Comparison of ENCODE assay signal across 16 mouse cellular contexts in the genomic region with DNA sequence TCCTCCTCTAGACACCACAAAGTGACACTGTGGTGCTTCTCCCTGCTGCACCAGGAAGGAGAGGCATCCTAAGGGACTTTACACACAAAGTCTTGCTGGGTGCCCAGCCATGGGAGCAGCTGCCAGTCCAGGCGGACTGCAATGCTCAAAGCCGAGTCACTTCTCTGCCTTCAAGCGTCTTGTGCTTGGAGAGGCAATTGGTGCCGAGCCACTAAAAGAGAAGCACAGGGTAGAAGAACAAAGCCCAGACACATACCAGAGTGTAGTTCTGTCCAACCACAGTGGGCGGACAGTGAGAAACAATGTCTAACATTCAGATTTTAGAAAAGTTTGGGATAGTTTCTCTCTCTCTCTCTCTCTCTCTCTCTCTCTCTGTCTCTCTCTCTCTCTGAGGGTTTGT. TPM values are rescaled to one million over a fixed set of nuclear protein-coding genes. Genes with fewer than 3 reads are reported as not detected.
DNase-seq lines count a peak whose midpoint lies in the region; ATAC-seq and TF ChIP-seq lines count a peak whose summit lies in the region.
"Had no signal": no experiment of that assay in that cellular context is flagged by ENCODE, and none has a peak within 500 bp of the region (broad histone marks: within the 10 kb centered on the region; RNA-seq: fewer than 3 reads in every experiment).

No protein-coding gene starts in this region.

- intact Hi-C loops in heart, postnatal 25 days (cut with DNase I): no loop called here

- 55% methylated on average over 5 of the region's 5 CpGs for WGBS in heart, embryonic 11.5 days (ENCODE audit: insufficient replicate concordance)
- WGBS in lung, embryonic 15.5 days: 54% methylated on average over 5 of the region's 5 CpGs
- WGBS in heart, postnatal 0 days: 35% methylated on average over 5 of the region's 5 CpGs

- H3K36me3 ChIP-seq in heart, embryonic 11.5 days (ENCODE audit: control insufficient read depth, insufficient read depth, low read length): no peaks in the 10 kb centered on the region
- no peaks in the 10 kb centered on the region for H3K36me3 ChIP-seq in lung, embryonic 15.5 days
- no peaks in the 10 kb centered on the region for H3K36me3 ChIP-seq in heart, postnatal 0 days (replicated peaks; ENCODE audit: control insufficient read depth, insufficient read depth, low read length)
- H3K36me3 ChIP-seq: G1E; neural tube, embryonic 13.5 days had no signal

- no peak overlapping the region for H3K4me2 ChIP-seq in heart, embryonic 11.5 days
- no peak overlapping the region for H3K4me2 ChIP-seq in lung, embryonic 15.5 days
- no peak overlapping the region for H3K4me2 ChIP-seq in heart, postnatal 0 days (ENCODE audit: low read depth, low read length)
- H3K4me2 ChIP-seq: forebrain, embryonic 13.5 days; neural tube, embryonic 13.5 days had no signal

- no peaks in the 10 kb centered on the region for H3K27me3 ChIP-seq in heart, embryonic 11.5 days (ENCODE audit: control insufficient read depth, insufficient read depth, low read length)
- no peaks in the 10 kb centered on the region for H3K27me3 ChIP-seq in lung, embryonic 15.5 days
- H3K27me3 ChIP-seq in heart, postnatal 0 days (ENCODE audit: control insufficient read depth, insufficient read depth, low read length): no peaks in the 10 kb centered on the region
- H3K27me3 ChIP-seq: forebrain, embryonic 13.5 days; neural tube, embryonic 13.5 days had no signal

- H3K4me1 ChIP-seq in heart, embryonic 11.5 days (ENCODE audit: control insufficient read depth, insufficient read depth, low read length): peaks cover 22% of the 10 kb centered on the region
- H3K4me1 ChIP-seq in lung, embryonic 15.5 days: peaks cover 17% of the 10 kb centered on the region; the same call in 1 of the 2 replicates
- H3K4me1 ChIP-seq in heart, postnatal 0 days (ENCODE audit: control insufficient read depth, insufficient read depth): peaks cover 28% of the 10 kb centered on the region; the same call in 1 of the 2 replicates
- H3K4me1 ChIP-seq: forebrain, embryonic 13.5 days had no signal

- H3K9me3 ChIP-seq in heart, embryonic 11.5 days (replicated peaks; ENCODE audit: control insufficient read depth, low read length): no peaks in the 10 kb centered on the region
- H3K9me3 ChIP-seq in lung, embryonic 15.5 days: no peaks in the 10 kb centered on the region
- H3K9me3 ChIP-seq in heart, postnatal 0 days (replicated peaks; ENCODE audit: control insufficient read depth, low read length): no peaks in the 10 kb centered on the region
- H3K9me3 ChIP-seq: forebrain, embryonic 13.5 days; G1E; neural tube, embryonic 13.5 days had no signal

- peak overlapping the region; percentile 57; the same call in 1 of the 2 replicates for H3K27ac ChIP-seq in heart, embryonic 11.5 days (ENCODE audit: low read depth, low read length)
- H3K27ac ChIP-seq in lung, embryonic 15.5 days: peak overlapping the region; percentile 34; the same call in 1 of the 2 replicates
- H3K27ac ChIP-seq in heart, postnatal 0 days (ENCODE audit: low read depth): peak overlapping the region; percentile 57
- H3K27ac ChIP-seq: forebrain, embryonic 13.5 days; gastrocnemius, adult 2 months; neural tube, embryonic 13.5 days had no signal

- no peak for TF ChIP-seq EP300 in heart, postnatal 0 days (IDR thresholded peaks at IDR 0.05; ENCODE audit: low read depth)

- H3K4me3 ChIP-seq in heart, embryonic 11.5 days (ENCODE audit: low read depth, low read length): no peak overlapping the region
- H3K4me3 ChIP-seq in lung, embryonic 15.5 days: no peak overlapping the region
- no peak overlapping the region for H3K4me3 ChIP-seq in heart, postnatal 0 days (ENCODE audit: low read depth, low read length)
- H3K4me3 ChIP-seq: forebrain, embryonic 13.5 days; gastrocnemius, adult 2 months; neural tube, embryonic 13.5 days had no signal

- ATAC-seq in heart, embryonic 11.5 days (replicated peaks; ENCODE audit: insufficient number of reproducible peaks, low FRiP score, low TSS enrichment): no peak
- no peak for ATAC-seq in lung, embryonic 15.5 days (ENCODE audit: borderline replicate concordance, extremely low read depth, low FRiP score, low TSS enrichment)
- ATAC-seq in heart, postnatal 0 days (ENCODE audit: insufficient read depth, low read depth): peak; percentile 45
- ATAC-seq: forebrain, embryonic 13.5 days; inflammation-experienced regulatory T-cells, adult 6 months had no signal

- no peak for TF ChIP-seq CTCF in heart, postnatal 0 days (IDR thresholded peaks at IDR 0.05; ENCODE audit: low read depth)

- no peak overlapping the region for H3K9ac ChIP-seq in heart, embryonic 11.5 days (ENCODE audit: low read depth, low read length)
- H3K9ac ChIP-seq in lung, embryonic 15.5 days: no peak overlapping the region
- H3K9ac ChIP-seq in heart, postnatal 0 days (replicated peaks; ENCODE audit: low read depth, low read length): no peak overlapping the region
- H3K9ac ChIP-seq: forebrain, embryonic 13.5 days; neural tube, embryonic 13.5 days had no signal

- no peak for DNase-seq in heart, postnatal 25 days (ENCODE audit: low spot score)
- no peak for DNase-seq in lung, postnatal 14 days
- peak; percentile 36 for DNase-seq in brain, adult 2 months (ENCODE audit: low read depth, low spot score)
- no peak for DNase-seq in heart, postnatal 0 days (ENCODE audit: low spot score)
- no peak for DNase-seq in liver
- DNase-seq: cerebellum, postnatal 25 days; gastrocnemius, adult 2 months; layer of hippocampus, postnatal 36 days; lung, adult 2 months; right cerebral cortex, postnatal 25 days had no signal

RNA-seq across cellular contexts. Expression of a gene that starts 38.0 kb away (rescaled TPM):
- 22.7 and 23.7 TPM in 2 replicates for polyA plus RNA-seq in heart, embryonic 11.5 days (2014; fragmentation: Nextera tagmentation; extraction: Ambion mirVana)
- 1 to 10 TPM; 1.6 to 1.7 TPM for total RNA-seq in heart, postnatal 25 days (2021)
- polyA plus RNA-seq in lung, embryonic 15.5 days (2015; fragmentation: Nextera tagmentation; extraction: Ambion mirVana): 20.9 and 23.8 TPM in 2 replicates
- total RNA-seq in heart, postnatal 0 days (2014; rRNA removed; ENCODE audit: low replicate concordance): 0.85 and 1.3 TPM in 2 replicates
- 1.8 and 2.6 TPM in 2 replicates for polyA plus RNA-seq in heart, postnatal 0 days (2015; fragmentation: Nextera tagmentation; extraction: Ambion mirVana)
- polyA plus RNA-seq: G1E had no signal
